Mouse (Mus musculus) midbrain, postnatal 0 days (tissue): ENCODE results near the gene Ttc39b. TPM values are rescaled to one million over a fixed set of nuclear protein-coding genes. Genes with fewer than 3 reads are reported as not detected.
A peak's percentile ranks its signal among the peaks of the same experiment; 100 is the strongest.

Source experiments
- ATAC-seq: fragments of 200-750 bp; cut with Nextera tagmentation; 2 replicates; pipeline ENCODE4 v1.8.0; 2017; ENCODE audit warnings: moderate number of reproducible peaks, mild to moderate bottlenecking, moderate TSS enrichment, moderate library complexity; ENCODE audit not compliant: low FRiP score
- DNase-seq: peaks from one replicate; pipeline ENCODE4 v3.0.0-alpha.2; 2015; ENCODE audit warnings: low spot score
- H3K27ac ChIP-seq: fragments of 300-500 bp; sonication (generic); 2 replicates; pipeline ENCODE4 v1.5.1; 2014; ENCODE audit warnings: low read depth, mild to moderate bottlenecking, low read length, mixed read lengths
- H3K27me3 ChIP-seq: fragments of 300-500 bp; sonication (generic); 2 replicates; pipeline ENCODE4 v1.6.1; 2014; ENCODE audit warnings: low read length, control low read depth, mixed read lengths; ENCODE audit not compliant: insufficient read depth
- H3K36me3 ChIP-seq: fragments of 300-500 bp; sonication (generic); 2 replicates; pipeline ENCODE4 v1.6.1; 2014; ENCODE audit warnings: low read length, control low read depth, mixed read lengths; ENCODE audit not compliant: insufficient read depth
- H3K4me1 ChIP-seq: fragments of 300-500 bp; sonication (generic); 2 replicates; pipeline ENCODE4 v1.6.1; 2014; ENCODE audit warnings: mild to moderate bottlenecking, control low read depth, antibody characterized with exemption, low read length, mixed read lengths; ENCODE audit not compliant: insufficient read depth
- H3K4me2 ChIP-seq: fragments of 300-500 bp; sonication (generic); 2 replicates; pipeline ENCODE4 v1.6.1; 2014; ENCODE audit warnings: low read depth, mild to moderate bottlenecking, low read length, mixed read lengths; ENCODE audit not compliant: poor library complexity, severe bottlenecking
- H3K4me3 ChIP-seq: fragments of 300-500 bp; sonication (generic); 2 replicates; pipeline ENCODE4 v1.5.1; 2014; ENCODE audit warnings: low read depth, mild to moderate bottlenecking, low read length, moderate library complexity
- H3K9ac ChIP-seq: fragments of 300-500 bp; sonication (generic); replicated peaks from 2 replicates; pipeline ENCODE4 v1.6.1; 2014; ENCODE audit warnings: mild to moderate bottlenecking, low read length, moderate library complexity, mixed read lengths; ENCODE audit not compliant: poor library complexity, severe bottlenecking
- H3K9me3 ChIP-seq: fragments of 300-500 bp; sonication (generic); 2 replicates; pipeline ENCODE4 v1.6.1; 2016; ENCODE audit warnings: low read length, control low read depth
- CTCF ChIP-seq: IDR thresholded peaks from 2 replicates; pipeline ENCODE4 v1.5.1; 2016; ENCODE audit warnings: antibody characterized with exemption, mild to moderate bottlenecking
- WGBS: fragments of 180-500 bp; shearing (Covaris S2); extraction: QIAGEN DNeasy Blood & Tissue Kit; methylation state at CpG from one replicate; pipeline ENCODE4 v1.1.7; 2014; 5-methylcytosine and 5-hydroxymethylcytosine counted together
- polyA plus RNA-seq: library from polyadenylated mRNA; unstranded; fragments of >200 nt; fragmentation: Nextera tagmentation; extraction: Ambion mirVana; gene quantifications from 2 replicates; pipeline ENCODE4 v1.2.1, GENCODE M21; 2015
- total RNA-seq: library from RNA; depleted of rRNA; stranded (reverse); fragments of >200 nt; gene quantifications from 2 replicates; pipeline ENCODE4 v1.2.3, GENCODE M21; 2014

The Ttc39b gene
- total and polyA plus RNA-seq, 2 experiments from 2014 or later, result 5.7 to 14.7 TPM

DNA sequence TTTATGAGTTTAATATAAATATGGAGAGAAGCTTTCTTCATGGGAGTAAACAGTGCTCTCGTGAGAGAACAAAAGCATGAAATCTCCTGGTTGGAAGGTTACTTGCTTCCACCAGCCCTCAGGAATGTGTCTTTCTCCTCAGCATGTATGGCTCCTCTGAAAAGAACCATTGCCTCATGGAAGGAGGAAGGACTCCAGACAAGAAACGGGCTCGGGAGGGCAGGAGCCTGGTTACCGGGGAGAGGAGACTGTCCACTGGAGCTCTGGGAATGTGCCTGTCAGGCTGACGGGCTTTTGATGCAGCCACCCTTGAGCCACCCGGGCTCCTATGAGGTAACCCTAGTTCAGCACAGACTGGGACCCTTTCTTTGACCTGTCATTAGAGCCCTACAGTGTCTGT lies 137.6 kb downstream of the Ttc39b start:
- DNase-seq, result no peak
- Histone ChIP-seq H3K36me3 (no peaks in the 10 kb centered on the region), H3K27me3 (no peaks in the 10 kb centered on the region), H3K9me3 (no peaks in the 10 kb centered on the region), H3K27ac (no peak overlapping the region), H3K4me2 (no peak overlapping the region), H3K9ac (no peak overlapping the region), H3K4me3 (no peak overlapping the region), H3K4me1 (no peaks in the 10 kb centered on the region)
- ATAC-seq, result no peak
- TF ChIP-seq CTCF, result no peak
- WGBS, result 30% methylated on average over 6 of the region's 6 CpGs

DNA sequence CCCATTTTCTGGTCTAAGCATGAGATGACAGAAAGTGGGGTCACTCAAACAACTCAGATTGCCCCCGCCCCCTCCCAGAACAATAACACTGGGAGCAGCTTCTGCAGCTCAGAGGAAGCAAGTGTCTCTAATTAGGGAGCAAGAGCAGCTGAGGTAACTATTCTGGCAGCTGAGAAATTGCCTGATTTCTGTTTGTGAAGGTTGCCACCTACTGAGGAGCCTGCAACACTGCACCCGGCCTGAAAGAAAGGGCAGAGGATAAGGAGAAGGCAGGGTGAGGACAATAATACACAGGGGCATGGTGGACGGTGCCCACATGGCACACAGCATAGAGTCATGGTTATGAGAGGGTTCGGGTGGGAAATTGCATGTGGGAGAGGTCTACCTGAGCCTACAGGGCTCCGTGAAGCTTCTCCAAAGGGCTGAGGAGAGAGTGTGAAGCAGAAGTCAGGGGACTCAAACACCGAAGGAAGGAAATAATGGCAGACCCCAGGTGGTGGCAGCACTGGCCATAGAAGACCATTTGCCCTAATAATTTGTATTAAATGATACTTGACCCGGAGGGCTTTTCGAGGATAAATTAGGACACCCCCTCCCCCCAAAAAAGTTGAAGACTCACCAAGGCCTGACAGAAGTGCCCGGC lies 140.6 kb downstream of the Ttc39b start:
- TF ChIP-seq CTCF, result peak; percentile 92
- Histone ChIP-seq H3K27me3 (no peaks in the 10 kb centered on the region), H3K4me2 (no peak overlapping the region), H3K9me3 (no peaks in the 10 kb centered on the region), H3K36me3 (no peaks in the 10 kb centered on the region), H3K4me1 (no peaks in the 10 kb centered on the region), H3K9ac (no peak overlapping the region), H3K4me3 (no peak overlapping the region), H3K27ac (no peak overlapping the region)
- ATAC-seq (peak; percentile 80), DNase-seq (peak; percentile 92)
- 42% methylated on average over 9 of the region's 9 CpGs for WGBS

DNA sequence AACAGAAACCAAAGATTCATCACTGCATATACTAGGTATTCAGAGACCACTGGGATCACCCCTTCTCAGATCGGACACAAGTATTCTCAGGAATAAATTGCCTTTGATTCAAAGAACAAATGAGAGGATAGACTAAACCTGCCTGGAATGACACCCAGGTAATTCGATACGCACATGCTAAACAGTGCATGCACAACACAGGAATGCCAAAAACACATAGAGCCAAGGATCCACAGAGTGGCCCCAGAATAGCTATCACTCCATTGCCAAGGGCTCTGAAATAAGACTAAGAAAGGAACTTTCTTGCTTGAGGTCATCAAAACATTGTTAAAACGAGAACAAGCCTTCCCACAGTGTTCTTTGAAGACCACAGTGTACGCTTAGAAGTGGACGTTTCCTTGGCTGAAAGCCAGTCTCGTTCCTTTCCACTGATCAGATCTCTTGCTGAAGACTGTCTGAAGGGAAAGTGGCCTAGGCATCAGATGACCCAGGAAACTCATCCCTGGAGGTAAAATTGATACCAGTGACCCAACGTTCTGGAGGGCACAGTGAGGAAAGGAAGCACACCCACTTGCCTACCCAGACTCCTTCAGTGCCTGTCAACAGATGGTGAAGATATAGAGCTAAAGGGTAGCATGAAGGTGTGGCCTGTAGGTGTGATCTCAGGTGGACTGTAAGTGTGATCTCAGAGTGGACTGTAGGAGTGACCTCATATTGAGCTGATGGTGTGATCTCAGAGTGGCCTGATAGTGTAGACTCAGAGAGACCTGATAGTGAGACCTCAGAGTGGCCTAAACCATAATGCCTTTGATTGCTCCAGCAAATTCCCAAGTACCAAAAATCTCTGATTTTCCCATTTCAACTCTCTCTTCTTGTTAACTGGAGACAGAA lies 141.6 kb downstream of the Ttc39b start:
- Histone ChIP-seq H3K4me2 (no peak overlapping the region), H3K36me3 (no peaks in the 10 kb centered on the region), H3K4me1 (no peaks in the 10 kb centered on the region), H3K27ac (no peak overlapping the region), H3K4me3 (no peak overlapping the region), H3K27me3 (no peaks in the 10 kb centered on the region), H3K9me3 (no peaks in the 10 kb centered on the region), H3K9ac (no peak overlapping the region)
- ATAC-seq (no peak; the same call in 1 of the 2 replicates), DNase-seq (peak; percentile 22)
- TF ChIP-seq CTCF, result no peak
- 69% methylated on average over 8 of the region's 8 CpGs for whole genome bisulfite sequencing

DNA sequence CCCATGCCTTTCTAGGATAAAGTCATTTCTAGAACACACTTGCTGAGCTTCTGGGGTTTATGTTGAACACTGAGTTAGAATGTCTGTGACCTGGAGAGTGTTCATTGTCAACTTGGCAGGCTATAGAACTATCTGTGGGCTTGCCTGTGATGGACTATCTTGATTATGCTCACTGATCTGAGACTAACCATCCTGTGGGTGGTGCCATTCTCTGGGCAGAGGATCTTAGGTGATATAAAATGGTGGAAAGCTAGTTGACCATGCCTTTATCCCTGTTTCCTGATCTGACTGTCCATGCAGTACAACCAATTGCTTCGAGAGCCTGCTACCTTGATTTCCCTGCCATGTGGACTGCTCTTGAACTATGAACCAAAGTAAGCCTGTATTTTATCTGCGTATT lies 146.6 kb downstream of the Ttc39b start:
- no peak for TF ChIP-seq CTCF
- no peaks in the 10 kb centered on the region for H3K27me3 ChIP-seq
- no peaks in the 10 kb centered on the region for H3K4me1 ChIP-seq
- H3K27ac ChIP-seq, result no peak overlapping the region
- H3K36me3 ChIP-seq, result no peaks in the 10 kb centered on the region
- ATAC-seq, result no peak
- WGBS, result 100% methylated on average over 2 of the region's 2 CpGs
- no peak overlapping the region for H3K4me2 ChIP-seq
- no peak for DNase-seq
- no peak overlapping the region for H3K4me3 ChIP-seq
- no peaks in the 10 kb centered on the region for H3K9me3 ChIP-seq
- H3K9ac ChIP-seq, result no peak overlapping the region

DNA sequence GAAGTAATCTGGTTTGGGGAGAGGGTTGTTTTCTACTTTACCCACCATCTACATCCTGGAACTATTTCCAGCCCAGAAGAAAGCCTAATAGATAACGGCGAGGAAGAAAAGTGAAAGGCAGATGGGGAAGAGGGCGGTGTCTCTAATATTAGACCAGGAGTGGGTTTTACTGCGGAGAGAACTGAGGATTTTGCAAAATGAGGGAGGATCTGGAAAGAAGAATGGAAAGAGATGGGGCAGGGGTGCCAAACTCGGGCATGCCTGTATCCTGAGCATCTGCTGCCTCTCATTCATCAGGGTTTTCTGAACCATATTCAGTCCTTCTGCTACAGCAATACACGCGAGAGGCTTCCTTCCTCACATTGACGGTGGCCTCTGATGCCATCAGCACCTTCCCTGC lies 149.1 kb downstream of the Ttc39b start:
- WGBS, result 88% methylated on average over 8 of the region's 8 CpGs

DNA sequence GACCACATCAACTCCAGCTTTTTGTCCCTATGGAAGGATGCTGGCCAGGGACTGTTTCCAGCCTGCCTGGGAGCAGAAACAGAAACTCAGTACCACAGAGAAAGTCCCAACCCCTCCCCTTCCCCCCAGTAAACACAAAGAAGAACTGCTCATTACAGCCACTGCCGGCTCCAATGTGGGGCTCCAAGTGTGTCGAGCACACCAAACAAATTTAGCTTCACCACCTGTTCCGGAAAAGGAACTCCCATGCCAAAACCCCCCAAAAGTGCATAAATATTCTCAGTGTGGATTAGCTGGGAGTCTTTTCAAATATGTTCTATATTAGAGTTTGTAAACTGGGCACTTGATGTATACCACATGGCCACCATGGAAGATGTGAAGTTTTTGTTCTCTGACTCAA lies 151.8 kb downstream of the Ttc39b start:
- Histone ChIP-seq H3K9ac (no peak overlapping the region), H3K27ac (no peak overlapping the region), H3K36me3 (no peaks in the 10 kb centered on the region), H3K4me3 (no peak overlapping the region), H3K4me1 (no peaks in the 10 kb centered on the region), H3K9me3 (no peaks in the 10 kb centered on the region), H3K4me2 (no peak overlapping the region), H3K27me3 (no peaks in the 10 kb centered on the region)
- ATAC-seq (no peak), DNase-seq (no peak)
- no peak for TF ChIP-seq CTCF
- WGBS, result 71% methylated on average over 3 of the region's 3 CpGs

More for the DNA sequence above, 149.1 kb downstream of the Ttc39b start:
- no peak overlapping the region for H3K4me3 ChIP-seq
- DNase-seq, result no peak
- no peak for TF ChIP-seq CTCF
- H3K27ac ChIP-seq, result no peak overlapping the region
- no peaks in the 10 kb centered on the region for H3K36me3 ChIP-seq
- no peaks in the 10 kb centered on the region for H3K27me3 ChIP-seq
- no peaks in the 10 kb centered on the region for H3K4me1 ChIP-seq
- H3K4me2 ChIP-seq, result no peak overlapping the region
- no peak for ATAC-seq
- H3K9me3 ChIP-seq, result no peaks in the 10 kb centered on the region
- H3K9ac ChIP-seq, result no peak overlapping the region
